Mouse (Mus musculus) limb, embryonic 14.5 days (tissue): ENCODE data around the gene Prmt8. TPM values are rescaled to one million over a fixed set of nuclear protein-coding genes. Genes with fewer than 3 reads are reported as not detected.

Experiments
- ATAC-seq: fragments of 200-750 bp; cut with Nextera tagmentation; 2 replicates; pipeline ENCODE4 v1.8.0; 2017; ENCODE audit warnings: low read depth, moderate number of reproducible peaks, moderate TSS enrichment; ENCODE audit not compliant: low FRiP score
- DNase-seq: peaks from one replicate; pipeline ENCODE4 v3.0.0-alpha.2; 2015; ENCODE audit warnings: low spot score
- H3K27ac ChIP-seq: fragments of 300-500 bp; sonication (generic); replicated peaks from 2 replicates; pipeline ENCODE4 v1.5.1; 2014; ENCODE audit warnings: low read depth, mild to moderate bottlenecking, low read length, moderate library complexity, mixed read lengths
- H3K27me3 ChIP-seq: fragments of 300-500 bp; sonication (generic); 2 replicates; pipeline ENCODE4 v1.6.1; 2014; ENCODE audit warnings: low read length, mixed read lengths; ENCODE audit not compliant: control insufficient read depth, insufficient read depth
- H3K36me3 ChIP-seq: fragments of 300-500 bp; sonication (generic); 2 replicates; pipeline ENCODE4 v1.6.1; 2014; ENCODE audit warnings: mild to moderate bottlenecking, low read length, moderate library complexity, mixed read lengths; ENCODE audit not compliant: control insufficient read depth, insufficient read depth
- H3K4me1 ChIP-seq: fragments of 300-500 bp; sonication (generic); 2 replicates; pipeline ENCODE4 v1.6.1; 2014; ENCODE audit warnings: antibody characterized with exemption, low read length, mixed read lengths; ENCODE audit not compliant: control insufficient read depth, insufficient read depth
- H3K4me2 ChIP-seq: fragments of 300-500 bp; sonication (generic); replicated peaks from 2 replicates; pipeline ENCODE4 v1.6.1; 2014; ENCODE audit warnings: low read depth, mild to moderate bottlenecking, low read length, moderate library complexity; ENCODE audit not compliant: severe bottlenecking
- H3K4me3 ChIP-seq: fragments of 300-500 bp; sonication (generic); replicated peaks from 2 replicates; pipeline ENCODE4 v1.5.1; 2014; ENCODE audit warnings: low read length
- H3K9ac ChIP-seq: fragments of 300-500 bp; sonication (generic); 2 replicates; pipeline ENCODE4 v1.6.1; 2014; ENCODE audit warnings: mild to moderate bottlenecking, low read depth, low read length, moderate library complexity; ENCODE audit not compliant: severe bottlenecking
- H3K9me3 ChIP-seq: fragments of 300-500 bp; sonication (generic); 2 replicates; pipeline ENCODE4 v1.6.1; 2016; ENCODE audit warnings: low read length; ENCODE audit not compliant: control insufficient read depth
- POLR2A ChIP-seq: fragments of 200-500 bp; IDR thresholded peaks from 2 replicates; pipeline ENCODE4 v1.8.0; 2012; ENCODE audit warnings: inconsistent platforms, mild to moderate bottlenecking, moderate library complexity, borderline replicate concordance; ENCODE audit not compliant: insufficient read depth, insufficient read length; ENCODE audit errors: extremely low read depth
- WGBS: fragments of 180-500 bp; shearing (Covaris S2); extraction: QIAGEN DNeasy Blood & Tissue Kit; methylation state at CpG from one replicate; pipeline ENCODE4 v1.1.7; 2014; 5-methylcytosine and 5-hydroxymethylcytosine counted together
- polyA plus RNA-seq, 2 experiments: library from polyadenylated mRNA; depleted of rRNA in 1 of 2; stranded (reverse) in 1 of 2; unstranded in 1 of 2; fragments of >200 nt; fragmentation: Nextera tagmentation in 1 of 2; extraction: Ambion mirVana in 1 of 2; gene quantifications; 2 replicates each; pipeline versions ENCODE4 v1.2.1 to v1.2.3; 2012 to 2014

Prmt8 gene
- polyA plus RNA-seq, 2 experiments = 0.31 to 0.34 TPM

DNA sequence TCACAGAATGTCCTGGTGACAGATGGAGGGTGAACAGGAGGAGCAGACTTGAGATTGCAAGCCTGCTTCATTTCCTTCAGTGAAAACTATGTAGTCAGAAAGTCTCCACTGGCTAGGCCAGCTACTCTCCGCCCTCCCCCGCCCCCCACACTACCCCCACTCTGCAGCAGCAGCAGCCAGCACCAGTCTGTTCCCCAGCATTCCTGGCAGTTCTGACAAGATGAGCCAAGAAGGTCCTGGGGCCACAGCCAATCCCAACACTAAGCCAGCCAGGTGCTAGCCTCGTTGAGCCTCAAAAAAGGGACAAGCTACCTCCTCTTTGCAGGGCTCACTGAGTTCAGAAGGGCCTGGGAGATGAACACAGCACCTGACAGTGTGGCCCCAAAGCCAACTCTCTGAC, 16.6 kb downstream of the Prmt8 start:
- ATAC-seq (peak; percentile 12; the same call in 1 of the 2 replicates), DNase-seq (no peak)
- no peak overlapping the region for H3K27ac ChIP-seq
- H3K4me1 ChIP-seq = peaks cover 8% of the 10 kb centered on the region; the same call in 1 of the 2 replicates
- no peak overlapping the region for H3K4me3 ChIP-seq
- no peak overlapping the region for H3K9ac ChIP-seq
- no peaks in the 10 kb centered on the region for H3K9me3 ChIP-seq
- H3K27me3 ChIP-seq = no peaks in the 10 kb centered on the region
- H3K36me3 ChIP-seq = no peaks in the 10 kb centered on the region
- WGBS = 34% methylated on average over 3 of the region's 3 CpGs
- no peak for TF ChIP-seq POLR2A
- no peak overlapping the region for H3K4me2 ChIP-seq

DNA sequence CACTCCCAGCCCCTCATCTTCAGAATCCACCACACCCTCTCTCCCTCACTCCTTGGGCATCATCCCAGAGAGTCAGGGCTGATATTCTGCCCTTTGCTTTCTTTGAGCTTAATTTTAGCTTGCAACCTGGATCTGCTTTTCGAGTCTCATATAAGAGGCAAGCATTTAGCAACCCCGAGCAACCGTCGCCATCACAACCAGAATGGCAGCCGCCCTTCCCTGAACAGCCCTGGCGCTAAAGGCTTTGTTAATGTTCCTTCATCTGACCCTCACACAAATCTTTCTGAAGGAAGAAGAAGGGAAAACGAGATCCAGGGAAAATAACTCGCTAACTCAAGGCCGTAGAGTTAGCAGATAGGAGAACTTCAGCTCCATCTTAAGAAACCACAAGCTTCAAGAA, 17.8 kb downstream of the Prmt8 start:
- Histone ChIP-seq H3K9ac (no peak overlapping the region), H3K4me2 (no peak overlapping the region), H3K9me3 (no peaks in the 10 kb centered on the region), H3K27ac (no peak overlapping the region), H3K4me1 (peaks cover 8% of the 10 kb centered on the region; the same call in 1 of the 2 replicates), H3K4me3 (no peak overlapping the region), H3K27me3 (no peaks in the 10 kb centered on the region), H3K36me3 (no peaks in the 10 kb centered on the region)
- no peak for ATAC-seq
- TF ChIP-seq POLR2A = no peak
- DNase-seq = no peak
- 88% methylated on average over 9 of the region's 9 CpGs for WGBS

DNA sequence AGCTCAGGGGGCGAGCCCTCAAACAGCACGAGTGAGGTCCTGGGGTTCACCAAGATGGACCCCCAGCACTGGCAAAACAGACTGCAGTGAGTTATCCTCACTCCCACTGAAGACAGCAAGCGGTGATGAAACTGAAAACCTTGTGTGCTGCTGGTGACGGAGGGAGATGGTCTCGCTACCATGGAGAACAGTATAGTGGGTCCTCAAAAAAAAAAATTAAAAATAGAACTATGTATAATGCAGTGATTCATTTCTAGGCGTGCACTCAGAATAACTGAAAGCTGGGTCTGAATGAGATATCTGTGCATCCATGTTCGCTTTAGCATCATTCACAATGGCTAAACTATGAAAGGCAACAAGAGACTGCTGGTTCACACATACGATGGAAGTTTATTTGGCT, 20.5 kb downstream of the Prmt8 start:
- Histone ChIP-seq H3K36me3 (no peaks in the 10 kb centered on the region), H3K4me2 (no peak overlapping the region), H3K9me3 (no peaks in the 10 kb centered on the region), H3K4me3 (no peak overlapping the region), H3K9ac (no peak overlapping the region), H3K27me3 (no peaks in the 10 kb centered on the region), H3K27ac (no peak overlapping the region), H3K4me1 (peaks cover 8% of the 10 kb centered on the region; the same call in 1 of the 2 replicates)
- DNase-seq (no peak), ATAC-seq (no peak)
- WGBS = 79% methylated on average over 8 of the region's 8 CpGs
- TF ChIP-seq POLR2A = no peak

DNA sequence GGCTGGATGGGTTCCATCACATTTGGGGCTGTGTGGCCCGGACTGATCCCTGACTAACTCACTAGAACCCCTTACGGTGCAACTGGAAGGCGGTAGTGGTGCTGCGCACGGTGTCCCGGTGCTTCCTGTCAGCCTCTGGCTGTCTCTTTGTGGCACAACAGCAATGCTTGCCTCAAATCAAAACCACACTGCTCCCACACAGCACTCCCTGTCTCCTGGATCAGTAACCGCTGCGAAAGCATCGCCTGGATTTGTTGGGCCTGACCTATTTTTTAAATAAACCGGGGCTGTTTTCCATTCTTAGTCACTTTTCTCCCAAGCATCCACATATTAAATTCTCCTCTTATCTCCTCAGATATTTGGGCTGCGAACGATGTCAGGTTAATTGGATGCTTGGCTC, 27.0 kb downstream of the Prmt8 start:
- Histone ChIP-seq H3K27ac (no peak overlapping the region), H3K4me2 (no peak overlapping the region), H3K4me1 (no peaks in the 10 kb centered on the region), H3K9ac (no peak overlapping the region), H3K9me3 (no peaks in the 10 kb centered on the region), H3K36me3 (no peaks in the 10 kb centered on the region), H3K4me3 (no peak overlapping the region), H3K27me3 (no peaks in the 10 kb centered on the region)
- ATAC-seq = no peak
- 89% methylated on average over 12 of the region's 12 CpGs for WGBS
- TF ChIP-seq POLR2A = no peak
- no peak for DNase-seq

DNA sequence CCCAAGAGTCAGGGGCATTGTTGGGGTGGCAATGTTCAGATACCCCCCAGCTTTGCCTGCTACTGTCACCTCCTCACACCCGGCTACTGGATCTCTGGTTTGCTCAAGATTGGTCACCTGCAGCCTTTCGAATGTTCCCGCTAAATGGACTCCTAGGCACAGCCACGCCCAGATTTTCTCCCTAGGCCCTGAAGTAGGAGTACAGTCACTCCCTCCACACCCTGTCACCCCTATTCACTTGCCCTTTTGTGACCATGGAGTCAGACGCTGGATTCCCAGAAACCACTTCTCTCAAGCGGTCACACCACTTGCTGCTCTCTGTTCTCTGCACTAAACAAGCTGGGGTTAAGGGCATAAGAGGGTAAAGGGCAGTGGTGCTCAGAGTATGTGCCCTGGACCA, 28.1 kb downstream of the Prmt8 start:
- Histone ChIP-seq H3K4me2 (no peak overlapping the region), H3K36me3 (no peaks in the 10 kb centered on the region), H3K4me1 (no peaks in the 10 kb centered on the region), H3K9ac (no peak overlapping the region), H3K27ac (no peak overlapping the region), H3K4me3 (no peak overlapping the region), H3K27me3 (no peaks in the 10 kb centered on the region), H3K9me3 (no peaks in the 10 kb centered on the region)
- ATAC-seq = no peak
- DNase-seq = no peak
- TF ChIP-seq POLR2A = no peak
- 82% methylated on average over 6 of the region's 6 CpGs for WGBS

DNA sequence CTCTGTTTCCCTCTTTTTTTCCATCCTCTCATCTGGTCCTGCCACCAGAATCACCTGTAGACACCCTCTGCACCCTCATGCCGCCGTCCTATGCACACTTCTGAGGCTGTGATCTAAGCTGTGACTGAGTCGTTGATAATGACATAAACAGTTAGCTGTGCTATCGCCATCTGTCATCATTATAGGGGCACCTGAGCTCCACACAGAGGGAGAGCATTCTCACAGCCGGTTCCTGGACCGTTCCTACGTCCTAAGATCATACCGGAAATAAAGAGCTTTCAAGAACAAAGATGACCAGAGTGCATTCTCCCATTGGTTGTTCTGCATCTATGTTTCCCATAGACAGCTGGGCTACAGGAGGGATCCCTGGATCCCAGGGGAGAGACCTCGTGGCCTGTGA, 28.6 kb downstream of the Prmt8 start:
- DNase-seq (no peak), ATAC-seq (no peak)
- TF ChIP-seq POLR2A = no peak
- no peaks in the 10 kb centered on the region for H3K4me1 ChIP-seq
- no peak overlapping the region for H3K9ac ChIP-seq
- H3K4me2 ChIP-seq = no peak overlapping the region
- no peaks in the 10 kb centered on the region for H3K9me3 ChIP-seq
- WGBS = 71% methylated on average over 9 of the region's 9 CpGs
- no peak overlapping the region for H3K4me3 ChIP-seq
- no peaks in the 10 kb centered on the region for H3K36me3 ChIP-seq
- H3K27me3 ChIP-seq = no peaks in the 10 kb centered on the region
- H3K27ac ChIP-seq = no peak overlapping the region
